Mouse (Mus musculus) MEL (cell line): ENCODE results near the gene Vmn1r222.
"Not testable (repeated sequence)": the region's sequence is repeated elsewhere in the genome, so short reads cannot be mapped to it uniquely, and the experiment has no call there.

Experiments
- CTCF ChIP-seq, 3 experiments: IDR thresholded peaks in 2 of 3; conservative IDR thresholded peaks in 1 of 3; 2 replicates each; pipeline ENCODE4 v1.5.1; 2011 to 2012; ENCODE audit warnings: low read length in 3 of 3, low read depth in 2 of 3, mild to moderate bottlenecking in 2 of 3, improper control_type of control experiment in 1 of 3, inconsistent platforms in 1 of 3, mixed read lengths in 1 of 3, moderate library complexity in 1 of 3; ENCODE audit not compliant: control insufficient read depth in 1 of 3, insufficient read depth in 1 of 3, poor library complexity in 1 of 3, severe bottlenecking in 1 of 3
- E2F4 ChIP-seq: IDR thresholded peaks from 2 replicates; pipeline ENCODE4 v1.6.1; 2011; ENCODE audit warnings: low read depth, low read length, improper control_type of control experiment, borderline replicate concordance
- EP300 ChIP-seq, 2 experiments: IDR thresholded peaks; 2 replicates each; pipeline ENCODE4 v1.6.1; 2011; ENCODE audit warnings: improper control_type of control experiment in 2 of 2, low read length in 2 of 2, low read depth in 1 of 2, mild to moderate bottlenecking in 1 of 2
- MAFK ChIP-seq: IDR thresholded peaks from 2 replicates; pipeline ENCODE4 v1.6.1; 2011; ENCODE audit warnings: low read depth, mild to moderate bottlenecking, low read length, improper control_type of control experiment, borderline replicate concordance
- MAX ChIP-seq: IDR thresholded peaks from 2 replicates; pipeline ENCODE4 v1.6.1; 2011; ENCODE audit warnings: low read length, improper control_type of control experiment
- MAZ ChIP-seq: IDR thresholded peaks from 2 replicates; pipeline ENCODE4 v1.6.1; 2012; ENCODE audit warnings: low read depth, mild to moderate bottlenecking, inconsistent platforms, low read length, improper control_type of control experiment
- MXI1 ChIP-seq: IDR thresholded peaks from 2 replicates; pipeline ENCODE4 v1.6.1; 2011; ENCODE audit warnings: mild to moderate bottlenecking, low read depth, low read length, improper control_type of control experiment
- POLR2A ChIP-seq, 2 experiments: IDR thresholded peaks; 2 replicates each; pipeline ENCODE4 v1.6.1; 2011 to 2012; ENCODE audit warnings: low read length in 2 of 2, mild to moderate bottlenecking in 2 of 2, control low read depth in 1 of 2, improper control_type of control experiment in 1 of 2, low read depth in 1 of 2, moderate library complexity in 1 of 2; ENCODE audit not compliant: control insufficient read depth in 1 of 2, insufficient read depth in 1 of 2, poor library complexity in 1 of 2
- POLR2AphosphoS2 ChIP-seq: IDR thresholded peaks from 2 replicates; pipeline ENCODE4 v1.6.1; 2011; ENCODE audit warnings: low read length, improper control_type of control experiment
- RCOR1 ChIP-seq: IDR thresholded peaks from 2 replicates; pipeline ENCODE4 v1.6.1; 2012; ENCODE audit warnings: low read depth, mild to moderate bottlenecking, inconsistent platforms, low read length, improper control_type of control experiment
- USF1 ChIP-seq: IDR thresholded peaks from 2 replicates; pipeline ENCODE4 v1.6.1; 2014; ENCODE audit warnings: low read depth, mild to moderate bottlenecking, inconsistent platforms, low read length, improper control_type of control experiment, moderate library complexity
- USF2 ChIP-seq, 2 experiments: IDR thresholded peaks; 2 replicates each; pipeline ENCODE4 v1.6.1; 2011 to 2012; ENCODE audit warnings: improper control_type of control experiment in 2 of 2, low read length in 2 of 2, borderline replicate concordance in 1 of 2, inconsistent platforms in 1 of 2, low read depth in 1 of 2, mild to moderate bottlenecking in 1 of 2; ENCODE audit not compliant: insufficient read depth in 1 of 2

DNA sequence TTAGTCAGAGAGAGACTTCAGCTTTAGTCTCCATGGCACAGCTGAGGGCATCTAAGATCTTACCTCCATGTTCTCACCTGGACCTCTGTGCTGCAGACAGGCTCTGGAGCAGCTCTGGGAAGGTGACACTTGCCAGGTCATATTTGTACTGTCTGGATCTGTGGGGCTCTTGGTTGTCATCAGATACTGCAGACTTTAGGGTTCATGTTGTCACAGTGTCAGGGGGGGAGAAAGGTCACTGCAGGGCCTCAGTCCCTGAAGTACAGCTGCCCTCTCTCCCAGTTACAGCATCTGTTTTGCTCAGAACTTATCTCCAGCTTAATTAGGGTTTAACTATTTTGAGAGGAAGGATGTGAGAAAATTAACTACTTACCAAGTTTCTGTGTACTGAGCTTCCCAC is at the start of gene Vmn1r222:
- not testable (repeated sequence) for TF ChIP-seq RCOR1; MAFK; E2F4; MXI1; CTCF (IDR thresholded peaks at IDR 0.05 in 2 of 3, conservative IDR thresholded peaks at IDR 0.05 in 1 of 3; ENCODE audit: control insufficient read depth in 1 of 3, insufficient read depth in 1 of 3, low read depth in 2 of 3, low read length in 3 of 3, poor library complexity in 1 of 3, severe bottlenecking in 1 of 3); MAZ; MAX; USF2 (IDR thresholded peaks at IDR 0.05; ENCODE audit: borderline replicate concordance in 1 of 2, insufficient read depth in 1 of 2, low read depth in 1 of 2, low read length in 2 of 2); USF1; POLR2AphosphoS2; POLR2A (IDR thresholded peaks at IDR 0.05; ENCODE audit: control insufficient read depth in 1 of 2, insufficient read depth in 1 of 2, low read depth in 1 of 2, low read length in 2 of 2, poor library complexity in 1 of 2); EP300 (IDR thresholded peaks at IDR 0.05; ENCODE audit: low read depth in 1 of 2, low read length in 2 of 2)
